Mouse (Mus musculus): ENCODE measurements around the gene Vps13d. TPM values are rescaled to one million over a fixed set of nuclear protein-coding genes. Genes with fewer than 3 reads are reported as not detected.
A peak's percentile ranks its signal among the peaks of the same experiment; 100 is the strongest.

The Vps13d gene
- polyA plus RNA-seq, 1 experiment from 2014 or later: 14.7 TPM

- ATAC-seq (replicated peaks; ENCODE audit: low FRiP score, low read depth) (no peak), DNase-seq (ENCODE audit: low spot score) (no peak)
- Histone ChIP-seq H3K27me3 (ENCODE audit: insufficient read depth, low read length) (no peaks in the 10 kb centered on the region), H3K4me2 (ENCODE audit: low read length) (no peak overlapping the region), H3K36me3 (ENCODE audit: insufficient read depth, low read length) (no peaks in the 10 kb centered on the region), H3K27ac (peak overlapping the region; percentile 86; the same call in 1 of the 2 replicates), H3K4me3 (replicated peaks; ENCODE audit: low read depth, low read length) (no peak overlapping the region), H3K4me1 (replicated peaks; ENCODE audit: insufficient read depth, low read length) (no peaks in the 10 kb centered on the region; the same call in 1 of the 2 replicates), H3K9me3 (replicated peaks; ENCODE audit: low read length) (no peaks in the 10 kb centered on the region), H3K9ac (ENCODE audit: low read depth, low read length) (no peak overlapping the region)
- WGBS: 78% methylated on average over 3 of the region's 3 CpGs
- no peak for TF ChIP-seq CTCF (IDR thresholded peaks at IDR 0.05; ENCODE audit: low read depth)
Observed at GRCm38 (mm10) chr4:144961696-144962095, 233.1 kb downstream of the Vps13d start.

DNA sequence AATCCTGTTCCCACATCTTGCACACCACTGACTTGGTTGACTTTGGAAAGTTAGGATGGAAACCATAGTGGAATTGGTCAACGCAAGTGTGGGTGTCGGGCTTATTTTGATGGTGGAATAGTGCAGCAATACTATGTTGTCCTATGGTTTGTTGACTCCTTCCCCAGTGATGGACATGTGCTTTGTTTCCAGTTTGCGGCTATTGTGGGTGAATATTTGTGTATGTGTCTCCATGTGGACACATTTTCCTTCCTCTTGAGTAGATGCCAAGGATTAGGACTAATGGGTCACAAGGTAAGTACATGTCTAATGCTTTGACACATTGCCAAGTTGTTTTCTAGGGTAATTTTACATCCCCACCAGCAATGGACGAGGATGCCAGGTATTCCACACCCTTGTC, 233.6 kb downstream of the Vps13d start:
- Histone ChIP-seq H3K36me3 (ENCODE audit: insufficient read depth, low read length) (no peaks in the 10 kb centered on the region), H3K27me3 (ENCODE audit: insufficient read depth, low read length) (no peaks in the 10 kb centered on the region), H3K9ac (ENCODE audit: low read depth, low read length) (no peak overlapping the region), H3K4me3 (replicated peaks; ENCODE audit: low read depth, low read length) (no peak overlapping the region), H3K9me3 (replicated peaks; ENCODE audit: low read length) (no peaks in the 10 kb centered on the region), H3K27ac (peak overlapping the region; percentile 86), H3K4me2 (ENCODE audit: low read length) (no peak overlapping the region), H3K4me1 (replicated peaks; ENCODE audit: insufficient read depth, low read length) (no peaks in the 10 kb centered on the region; the same call in 1 of the 2 replicates)
- no peak for DNase-seq (ENCODE audit: low spot score)
- TF ChIP-seq CTCF (IDR thresholded peaks at IDR 0.05; ENCODE audit: low read depth): no peak
- WGBS: 82% methylated on average over 4 of the region's 4 CpGs
- ATAC-seq (replicated peaks; ENCODE audit: low FRiP score, low read depth): no peak

GRCm38 (mm10) chr4:144960188-144960904, 234.5 kb downstream of the Vps13d start:
- DNase-seq (ENCODE audit: low spot score) (peak; percentile 71), ATAC-seq (replicated peaks; ENCODE audit: low FRiP score, low read depth) (peak; percentile 84)
- no peaks in the 10 kb centered on the region for H3K36me3 ChIP-seq (ENCODE audit: insufficient read depth, low read length)
- WGBS: 24% methylated on average over 8 of the region's 8 CpGs
- peak overlapping the region; percentile 86 for H3K27ac ChIP-seq
- H3K4me2 ChIP-seq (ENCODE audit: low read length): no peak overlapping the region
- H3K4me3 ChIP-seq (replicated peaks; ENCODE audit: low read depth, low read length): no peak overlapping the region
- no peaks in the 10 kb centered on the region for H3K9me3 ChIP-seq (replicated peaks; ENCODE audit: low read length)
- TF ChIP-seq CTCF (IDR thresholded peaks at IDR 0.05; ENCODE audit: low read depth): no peak
- H3K4me1 ChIP-seq (replicated peaks; ENCODE audit: insufficient read depth, low read length): no peaks in the 10 kb centered on the region; the same call in 1 of the 2 replicates
- H3K27me3 ChIP-seq (ENCODE audit: insufficient read depth, low read length): no peaks in the 10 kb centered on the region
- H3K9ac ChIP-seq (ENCODE audit: low read depth, low read length): no peak overlapping the region

- Histone ChIP-seq H3K27me3 (ENCODE audit: insufficient read depth, low read length) (no peaks in the 10 kb centered on the region), H3K4me3 (replicated peaks; ENCODE audit: low read depth, low read length) (no peak overlapping the region), H3K4me1 (replicated peaks; ENCODE audit: insufficient read depth, low read length) (no peaks in the 10 kb centered on the region; the same call in 1 of the 2 replicates), H3K36me3 (ENCODE audit: insufficient read depth, low read length) (no peaks in the 10 kb centered on the region), H3K9me3 (replicated peaks; ENCODE audit: low read length) (no peaks in the 10 kb centered on the region), H3K9ac (ENCODE audit: low read depth, low read length) (no peak overlapping the region), H3K27ac (no peak overlapping the region; the same call in 1 of the 2 replicates), H3K4me2 (ENCODE audit: low read length) (no peak overlapping the region)
- DNase-seq (ENCODE audit: low spot score): no peak
- 78% methylated on average over 2 of the region's 2 CpGs for WGBS
- TF ChIP-seq CTCF (IDR thresholded peaks at IDR 0.05; ENCODE audit: low read depth): no peak
- ATAC-seq (replicated peaks; ENCODE audit: low FRiP score, low read depth): peak; percentile 22; the same call in 1 of the 2 replicates
Observed at GRCm38 (mm10) chr4:144957721-144958120, 237.1 kb downstream of the Vps13d start.

- H3K4me2 ChIP-seq (ENCODE audit: low read length): no peak overlapping the region
- H3K4me3 ChIP-seq (replicated peaks; ENCODE audit: low read depth, low read length): no peak overlapping the region
- no peak overlapping the region for H3K9ac ChIP-seq (ENCODE audit: low read depth, low read length)
- TF ChIP-seq CTCF (IDR thresholded peaks at IDR 0.05; ENCODE audit: low read depth): no peak
- WGBS: 69% methylated on average over 4 of the region's 4 CpGs
- H3K27ac ChIP-seq: no peak overlapping the region; the same call in 1 of the 2 replicates
- H3K9me3 ChIP-seq (replicated peaks; ENCODE audit: low read length): no peaks in the 10 kb centered on the region
- no peaks in the 10 kb centered on the region for H3K36me3 ChIP-seq (ENCODE audit: insufficient read depth, low read length)
- no peaks in the 10 kb centered on the region; the same call in 1 of the 2 replicates for H3K4me1 ChIP-seq (replicated peaks; ENCODE audit: insufficient read depth, low read length)
- H3K27me3 ChIP-seq (ENCODE audit: insufficient read depth, low read length): no peaks in the 10 kb centered on the region
- DNase-seq (ENCODE audit: low spot score): no peak
- peak; percentile 43; the same call in 1 of the 2 replicates for ATAC-seq (replicated peaks; ENCODE audit: low FRiP score, low read depth)
Observed at GRCm38 (mm10) chr4:144957186-144957585, 237.6 kb downstream of the Vps13d start.

DNA sequence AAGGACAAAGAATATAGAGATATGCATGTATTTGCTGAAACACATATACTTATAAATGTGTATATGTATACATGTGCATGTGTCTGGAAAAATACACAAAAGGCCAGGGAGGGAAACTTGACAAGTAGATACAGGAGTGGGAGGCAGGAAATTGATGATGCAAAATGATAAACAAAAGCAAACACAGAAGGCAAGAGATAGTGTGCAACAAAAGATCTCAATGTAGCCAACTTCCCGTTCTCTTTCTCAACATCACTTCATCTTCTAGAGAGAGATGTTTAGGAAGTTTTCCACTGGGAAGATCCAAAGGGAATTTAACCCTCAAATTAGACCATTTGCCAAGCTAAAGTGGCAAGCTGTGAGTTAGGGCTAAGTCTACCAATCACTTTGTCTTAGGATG, 238.5 kb downstream of the Vps13d start:
- no peaks in the 10 kb centered on the region for H3K27me3 ChIP-seq (ENCODE audit: insufficient read depth, low read length)
- no peaks in the 10 kb centered on the region for H3K9me3 ChIP-seq (replicated peaks; ENCODE audit: low read length)
- ATAC-seq (replicated peaks; ENCODE audit: low FRiP score, low read depth) (no peak), DNase-seq (ENCODE audit: low spot score) (no peak)
- TF ChIP-seq CTCF (IDR thresholded peaks at IDR 0.05; ENCODE audit: low read depth): no peak
- H3K36me3 ChIP-seq (ENCODE audit: insufficient read depth, low read length): no peaks in the 10 kb centered on the region
- H3K27ac ChIP-seq: no peak overlapping the region
- WGBS: 49% methylated on average over 1 of the region's 1 CpGs
- no peak overlapping the region for H3K4me2 ChIP-seq (ENCODE audit: low read length)
- H3K4me3 ChIP-seq (replicated peaks; ENCODE audit: low read depth, low read length): no peak overlapping the region
- H3K9ac ChIP-seq (ENCODE audit: low read depth, low read length): no peak overlapping the region
- no peaks in the 10 kb centered on the region; the same call in 1 of the 2 replicates for H3K4me1 ChIP-seq (replicated peaks; ENCODE audit: insufficient read depth, low read length)

Measured in kidney, postnatal 0 days (tissue).